Mouse (Mus musculus) stomach, embryonic 16.5 days (tissue): Measurements from ENCODE around the gene Fam81a. TPM values are rescaled to one million over a fixed set of nuclear protein-coding genes. Genes with fewer than 3 reads are reported as not detected.

Experiments
- ATAC-seq: fragments of 200-750 bp; cut with Nextera tagmentation; 2 replicates; pipeline ENCODE4 v1.8.0; 2017; ENCODE audit warnings: moderate number of reproducible peaks, moderate TSS enrichment; ENCODE audit not compliant: insufficient read depth, low FRiP score
- H3K27ac ChIP-seq: fragments of 300-500 bp; sonication (generic); 2 replicates; pipeline ENCODE4 v1.5.1; 2014; ENCODE audit warnings: low read length
- H3K27me3 ChIP-seq: fragments of 300-500 bp; sonication (generic); 2 replicates; pipeline ENCODE4 v1.6.1; 2014; ENCODE audit warnings: low read length, control low read depth, mixed read lengths; ENCODE audit not compliant: control insufficient read depth, insufficient read depth
- H3K36me3 ChIP-seq: fragments of 300-500 bp; sonication (generic); 2 replicates; pipeline ENCODE4 v1.6.1; 2014; ENCODE audit warnings: low read length; ENCODE audit not compliant: control insufficient read depth, insufficient read depth
- H3K4me1 ChIP-seq: fragments of 300-500 bp; sonication (generic); 2 replicates; pipeline ENCODE4 v1.6.1; 2014; ENCODE audit warnings: low read length, control low read depth, mixed read lengths; ENCODE audit not compliant: control insufficient read depth, insufficient read depth
- H3K4me2 ChIP-seq: fragments of 300-500 bp; sonication (generic); 2 replicates; pipeline ENCODE4 v1.6.1; 2014; ENCODE audit warnings: low read depth, low read length, mixed read lengths
- H3K4me3 ChIP-seq: fragments of 300-500 bp; sonication (generic); replicated peaks from 2 replicates; pipeline ENCODE4 v1.5.1; 2014; ENCODE audit warnings: mild to moderate bottlenecking, low read length
- H3K9ac ChIP-seq: fragments of 300-500 bp; sonication (generic); 2 replicates; pipeline ENCODE4 v1.6.1; 2014; ENCODE audit warnings: low read length
- H3K9me3 ChIP-seq: fragments of 300-500 bp; sonication (generic); replicated peaks from 2 replicates; pipeline ENCODE4 v1.6.1; 2016; ENCODE audit warnings: low read length, control low read depth; ENCODE audit not compliant: control insufficient read depth
- WGBS: fragments of 180-500 bp; shearing (Covaris S2); extraction: QIAGEN DNeasy Blood & Tissue Kit; methylation state at CpG from one replicate; pipeline ENCODE4 v1.1.7; 2014; 5-methylcytosine and 5-hydroxymethylcytosine counted together
- polyA plus RNA-seq: library from polyadenylated mRNA; unstranded; fragments of >200 nt; fragmentation: Nextera tagmentation; extraction: Ambion mirVana; gene quantifications from 2 replicates; pipeline ENCODE4 v1.2.1, GENCODE M21; 2015

The Fam81a gene
- polyA plus RNA-seq, 1 experiment from 2014 or later = 11.1 TPM

- no peaks in the 10 kb centered on the region for H3K36me3 ChIP-seq
- no peaks in the 10 kb centered on the region for H3K4me1 ChIP-seq
- H3K27ac ChIP-seq = no peak overlapping the region
- H3K27me3 ChIP-seq = no peaks in the 10 kb centered on the region
- H3K4me2 ChIP-seq = no peak overlapping the region
- no peak for ATAC-seq
- no peaks in the 10 kb centered on the region for H3K9me3 ChIP-seq
- H3K9ac ChIP-seq = no peak overlapping the region
- H3K4me3 ChIP-seq = no peak overlapping the region
- 90% methylated on average over 4 of the region's 4 CpGs for WGBS
Measured at GRCm38 (mm10) chr9:70042137-70042536, 100.2 kb downstream of the Fam81a start.

- no peaks in the 10 kb centered on the region for H3K9me3 ChIP-seq
- no peaks in the 10 kb centered on the region for H3K36me3 ChIP-seq
- H3K4me1 ChIP-seq = no peaks in the 10 kb centered on the region
- no peaks in the 10 kb centered on the region for H3K27me3 ChIP-seq
- ATAC-seq = no peak
- no peak overlapping the region for H3K9ac ChIP-seq
- H3K4me3 ChIP-seq = no peak overlapping the region
- no peak overlapping the region for H3K4me2 ChIP-seq
- no peak overlapping the region for H3K27ac ChIP-seq
- WGBS = 87% methylated on average over 11 of the region's 11 CpGs
Measured at GRCm38 (mm10) chr9:70040570-70040969, 101.8 kb downstream of the Fam81a start.

GRCm38 (mm10) chr9:70039597-70040385, 102.6 kb downstream of the Fam81a start:
- no peak for ATAC-seq
- H3K36me3 ChIP-seq = no peaks in the 10 kb centered on the region
- H3K9ac ChIP-seq = no peak overlapping the region
- no peak overlapping the region for H3K27ac ChIP-seq
- H3K4me1 ChIP-seq = no peaks in the 10 kb centered on the region
- no peaks in the 10 kb centered on the region for H3K9me3 ChIP-seq
- no peaks in the 10 kb centered on the region for H3K27me3 ChIP-seq
- 71% methylated on average over 6 of the region's 6 CpGs for WGBS
- no peak overlapping the region for H3K4me2 ChIP-seq
- no peak overlapping the region for H3K4me3 ChIP-seq

Other genes starting within 250 kb of the Fam81a start
- gene Bnip2, start 153.1 kb downstream of the Fam81a start, polyA plus RNA-seq = 86.8 and 98.3 TPM in 2 replicates
- 169 and 179 TPM in 2 replicates for gene Gtf2a2, start 130.0 kb downstream of the Fam81a start, polyA plus RNA-seq
- 16.9 and 28.7 TPM in 2 replicates for gene Gcnt3, start 104.5 kb downstream of the Fam81a start, polyA plus RNA-seq
- gene Myo1e, start 64.8 kb upstream of the Fam81a start, polyA plus RNA-seq = 34.3 and 37.1 TPM in 2 replicates